Mouse (Mus musculus): ENCODE results near the gene Cyb5r3. TPM values are rescaled to one million over a fixed set of nuclear protein-coding genes. Genes with fewer than 3 reads are reported as not detected.

Gene Cyb5r3
- total RNA-seq, 1 experiment from 2014 or later: 60.8 TPM

GRCm38 (mm10) chr15:83121709-83122565 lies 50.5 kb downstream of the Cyb5r3 start:
- no peak; the same call in 1 of the 2 replicates for ATAC-seq (replicated peaks; ENCODE audit: insufficient number of reproducible peaks, low FRiP score, low TSS enrichment, poor library complexity, severe bottlenecking)

- no peak for ATAC-seq (replicated peaks; ENCODE audit: insufficient number of reproducible peaks, low FRiP score, low TSS enrichment, poor library complexity, severe bottlenecking)
Measured at GRCm38 (mm10) chr15:83118360-83118759, 54.0 kb downstream of the Cyb5r3 start.

- no peak for ATAC-seq (replicated peaks; ENCODE audit: insufficient number of reproducible peaks, low FRiP score, low TSS enrichment, poor library complexity, severe bottlenecking)
Measured at GRCm38 (mm10) chr15:83115071-83115470, 57.3 kb downstream of the Cyb5r3 start.

GRCm38 (mm10) chr15:83114106-83114505 lies 58.3 kb downstream of the Cyb5r3 start:
- no peak for ATAC-seq (replicated peaks; ENCODE audit: insufficient number of reproducible peaks, low FRiP score, low TSS enrichment, poor library complexity, severe bottlenecking)

GRCm38 (mm10) chr15:83112898-83113297 lies 59.5 kb downstream of the Cyb5r3 start:
- ATAC-seq (replicated peaks; ENCODE audit: insufficient number of reproducible peaks, low FRiP score, low TSS enrichment, poor library complexity, severe bottlenecking): 0 out of 2 replicates have a peak, but pooled peaks have one; percentile 40

GRCm38 (mm10) chr15:83111874-83112273 lies 60.5 kb downstream of the Cyb5r3 start:
- ATAC-seq (replicated peaks; ENCODE audit: insufficient number of reproducible peaks, low FRiP score, low TSS enrichment, poor library complexity, severe bottlenecking): no peak

GRCm38 (mm10) chr15:83111290-83111689 lies 61.1 kb downstream of the Cyb5r3 start:
- ATAC-seq (replicated peaks; ENCODE audit: insufficient number of reproducible peaks, low FRiP score, low TSS enrichment, poor library complexity, severe bottlenecking): no peak

- no peak for ATAC-seq (replicated peaks; ENCODE audit: insufficient number of reproducible peaks, low FRiP score, low TSS enrichment, poor library complexity, severe bottlenecking)
Measured at GRCm38 (mm10) chr15:83107814-83108213, 64.6 kb downstream of the Cyb5r3 start.

- no peak for ATAC-seq (replicated peaks; ENCODE audit: insufficient number of reproducible peaks, low FRiP score, low TSS enrichment, poor library complexity, severe bottlenecking)
Measured at GRCm38 (mm10) chr15:83106426-83106825, 66.0 kb downstream of the Cyb5r3 start.

Other genes starting within 250 kb of the Cyb5r3 start
- gene Tcf20, start 184.7 kb downstream of the Cyb5r3 start, total RNA-seq (2017): 77.4 to 104 TPM (median 81.3 TPM) in 3 replicates
- 156 to 182 TPM (median 181 TPM) in 3 replicates for gene Nfam1, start 139.3 kb downstream of the Cyb5r3 start, total RNA-seq (2017)
- 16.9 to 26.7 TPM (median 20.9 TPM) in 3 replicates for gene Serhl, start 83.1 kb downstream of the Cyb5r3 start, total RNA-seq (2017)
- 29.8 to 65.9 TPM (median 55.4 TPM) in 3 replicates for gene Rrp7a, start 49.8 kb downstream of the Cyb5r3 start, total RNA-seq (2017)
- 122 to 140 TPM (median 123 TPM) in 3 replicates for gene Poldip3, start 23.2 kb downstream of the Cyb5r3 start, total RNA-seq (2017)
- gene A4galt, start 79.2 kb upstream of the Cyb5r3 start, total RNA-seq (2017): 0.29 to 2.5 TPM in 2 of 3 replicates, not detected in the other
- gene Arfgap3, start 177.7 kb upstream of the Cyb5r3 start, total RNA-seq (2017): 15.1 to 26.9 TPM (median 15.7 TPM) in 3 replicates